Mouse (Mus musculus) liver, adult (tissue): ENCODE measurements around the gene Dpagt1.
A peak's percentile ranks its signal among the peaks of the same experiment; 100 is the strongest.

Source experiments
- GATA4 ChIP-seq: IDR thresholded peaks from 2 replicates; pipeline ENCODE4 v1.6.1; 2014; ENCODE audit warnings: mild to moderate bottlenecking, low read length; ENCODE audit not compliant: insufficient replicate concordance

Gene Dpagt1

GRCm38 (mm10) chr9:44313476-44314256, 12.2 kb upstream of the Dpagt1 start:
- no peak for TF ChIP-seq GATA4

GRCm38 (mm10) chr9:44314257-44314547, 11.6 kb upstream of the Dpagt1 start:
- TF ChIP-seq GATA4: no peak

DNA sequence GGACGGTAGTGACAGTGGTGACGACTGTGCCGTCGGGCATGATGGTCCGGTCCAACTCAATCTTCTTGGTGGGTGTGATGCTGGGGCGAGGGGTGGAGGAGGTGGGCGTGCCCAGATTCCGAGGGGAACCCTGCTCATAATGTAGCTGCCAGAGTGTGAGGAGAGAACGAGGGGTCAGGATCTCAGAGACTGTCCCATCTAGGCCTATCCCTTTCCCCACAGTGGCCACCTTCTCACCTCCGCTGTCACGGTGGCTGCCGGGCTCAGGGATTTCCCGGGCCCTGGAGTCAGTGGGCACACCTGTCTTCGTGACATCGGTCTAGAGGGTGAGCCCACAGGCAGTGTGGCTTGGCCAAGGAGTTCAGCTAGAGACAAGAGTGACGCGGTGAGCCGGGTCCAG, 10.9 kb upstream of the Dpagt1 start:
- no peak for TF ChIP-seq GATA4

DNA sequence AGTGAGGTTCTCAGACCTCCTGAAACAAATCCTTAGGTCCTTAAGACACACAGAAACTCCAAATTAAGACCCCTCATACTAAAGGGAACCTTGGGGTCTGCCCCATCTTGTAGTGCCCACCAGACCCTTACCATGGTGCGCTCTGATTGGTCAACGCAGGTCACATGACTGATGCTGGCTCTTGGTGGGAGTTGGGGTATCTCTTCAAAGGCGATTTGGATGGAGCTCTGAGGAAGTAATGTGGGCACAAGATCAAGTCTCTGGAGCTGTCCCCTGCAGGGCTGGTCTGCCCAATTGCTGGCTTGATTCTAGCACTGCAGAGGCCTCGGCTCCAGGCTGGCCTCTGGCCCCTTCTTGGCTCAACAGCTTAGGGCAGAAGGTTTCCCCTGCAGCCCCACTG, 8.4 kb upstream of the Dpagt1 start:
- no peak for TF ChIP-seq GATA4

- no peak for TF ChIP-seq GATA4
Observed at GRCm38 (mm10) chr9:44318076-44318825, 7.6 kb upstream of the Dpagt1 start.

DNA sequence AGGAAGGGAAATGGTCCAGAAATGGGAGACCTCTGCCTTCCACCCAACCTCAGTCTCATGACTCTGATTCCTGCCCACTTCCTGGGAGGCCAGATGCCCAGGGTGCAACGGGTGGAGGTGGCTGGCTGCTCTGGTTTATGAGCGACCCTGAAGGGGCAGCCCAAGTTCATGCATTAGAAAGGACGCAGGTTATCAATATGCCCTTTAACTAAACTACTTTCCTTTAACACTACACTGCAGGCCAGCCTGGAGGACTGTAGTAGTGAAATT, 7.1 kb upstream of the Dpagt1 start:
- TF ChIP-seq GATA4: no peak

DNA sequence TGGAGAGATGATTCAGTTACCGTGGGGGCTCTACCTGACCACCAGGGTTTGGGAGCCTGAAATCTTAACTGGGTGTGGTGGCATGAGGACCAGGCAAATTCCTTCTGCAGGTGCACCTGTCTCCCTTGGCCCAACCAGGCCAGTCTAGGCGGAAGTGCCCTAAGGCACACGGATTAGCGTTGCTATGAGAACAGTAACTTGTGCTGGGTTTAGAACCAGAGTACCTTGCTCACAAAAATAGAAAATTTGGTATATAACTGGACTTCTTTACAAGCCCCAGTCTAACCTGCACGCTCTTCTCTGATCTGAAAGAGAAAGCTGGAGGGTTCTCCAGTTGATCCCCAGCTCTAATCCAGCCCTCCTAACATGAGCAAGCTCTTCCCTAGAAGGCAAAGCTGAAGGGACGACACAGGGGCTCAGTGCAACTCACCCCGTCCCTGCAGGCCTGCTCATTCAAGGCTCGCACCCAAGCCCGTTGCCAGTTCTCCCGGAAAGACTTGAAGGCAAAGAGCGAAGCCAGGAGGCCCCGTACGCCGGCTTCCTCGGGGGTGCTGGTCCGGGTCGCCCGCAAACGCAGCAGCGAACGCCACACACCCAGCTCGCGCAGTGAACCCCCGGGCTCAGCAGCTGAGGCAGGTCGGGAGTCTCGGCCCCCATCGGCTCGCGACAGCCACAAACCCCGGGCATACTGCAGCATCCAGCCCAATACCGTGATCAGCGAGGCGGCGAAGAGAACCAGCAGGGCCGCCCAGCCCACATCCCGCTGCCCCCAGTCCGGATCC, 6.5 kb upstream of the Dpagt1 start:
- TF ChIP-seq GATA4: no peak

GRCm38 (mm10) chr9:44319887-44320798, 5.7 kb upstream of the Dpagt1 start, which contains the start of gene C2cd2l:
Gene C2cd2l (minus strand): TSS chr9:44320285.
- no peak for TF ChIP-seq GATA4

- TF ChIP-seq GATA4: no peak
Observed at GRCm38 (mm10) chr9:44320799-44321133, 5.1 kb upstream of the Dpagt1 start.

DNA sequence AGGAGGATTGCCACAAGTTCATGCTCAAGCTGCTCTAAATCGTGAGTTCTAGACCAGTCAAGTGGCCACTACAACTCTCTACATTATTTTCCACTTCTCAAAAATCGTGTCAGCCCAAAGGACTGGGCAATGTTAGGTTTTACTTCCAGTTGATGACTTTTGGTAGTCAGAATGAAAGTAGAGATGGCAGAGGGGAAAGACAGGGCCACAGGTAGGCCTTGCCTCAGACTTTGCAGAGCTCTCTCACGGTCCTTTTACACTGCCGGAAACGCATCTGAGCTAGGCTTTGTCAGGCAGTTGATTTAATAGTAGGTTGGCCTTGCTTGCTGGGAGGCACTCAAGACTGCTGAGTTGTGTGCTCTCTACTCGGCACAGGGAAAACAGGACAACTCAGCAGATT, 1.7 kb upstream of the Dpagt1 start:
- no peak for TF ChIP-seq GATA4

DNA sequence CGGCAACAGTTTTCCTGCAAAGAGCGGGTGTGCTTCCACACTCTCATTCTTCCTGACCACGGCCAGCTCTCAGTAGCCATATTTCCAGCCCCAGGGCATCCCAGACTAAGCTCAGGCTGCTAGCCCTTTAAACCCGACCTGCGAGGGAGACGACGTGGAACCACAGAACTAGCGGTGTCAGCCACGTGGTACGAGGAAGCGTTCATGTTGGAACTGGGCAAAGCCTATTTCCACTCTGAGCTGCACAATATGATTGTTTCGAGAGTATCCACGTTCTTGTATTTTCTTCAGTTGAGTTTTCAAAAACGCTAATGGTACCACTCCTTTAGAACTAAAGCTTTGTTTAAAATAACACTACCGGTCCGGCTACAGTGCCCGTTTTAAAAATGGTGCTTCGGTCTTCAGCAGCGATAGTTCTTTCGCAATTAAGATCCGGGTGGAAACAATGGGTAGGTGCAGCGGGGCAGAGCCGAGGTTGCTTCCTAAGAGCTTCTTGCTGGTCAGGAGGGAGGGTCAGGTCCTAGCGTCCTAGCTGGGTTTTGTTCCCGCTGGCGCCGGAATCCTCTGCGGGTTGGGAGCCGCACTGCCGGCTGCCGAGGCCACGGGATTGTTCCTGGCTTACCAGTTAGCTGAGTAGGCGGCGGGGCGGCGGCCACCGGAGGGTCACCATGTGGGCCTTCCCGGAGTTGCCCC, 698 bp downstream of the Dpagt1 start:
- no peak; the same call in 1 of the 2 replicates for TF ChIP-seq GATA4

GRCm38 (mm10) chr9:44327064-44327711, 1.4 kb downstream of the Dpagt1 start:
- TF ChIP-seq GATA4: peak; percentile 61; the same call in 1 of the 2 replicates

GRCm38 (mm10) chr9:44327926-44328325, 2.1 kb downstream of the Dpagt1 start:
- TF ChIP-seq GATA4: no peak

DNA sequence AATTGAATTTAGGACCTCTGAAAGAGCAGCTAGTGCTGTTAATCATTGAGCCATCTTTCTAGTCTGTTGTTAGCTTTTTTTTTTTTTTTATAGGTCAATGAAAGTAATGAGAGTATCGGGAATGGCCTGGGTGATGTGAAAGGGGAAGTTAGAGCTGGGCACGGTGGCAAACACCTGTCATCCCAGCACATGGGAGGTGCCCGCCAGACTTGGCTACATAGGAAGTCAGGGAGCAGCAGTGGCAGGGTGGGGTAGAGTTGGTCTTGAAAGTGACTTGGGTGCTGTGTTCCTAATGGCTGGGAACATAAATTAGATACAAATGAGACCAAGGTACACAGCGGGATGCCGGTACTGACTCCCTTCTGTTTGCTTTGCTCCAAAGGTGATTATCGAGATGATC, 4.9 kb downstream of the Dpagt1 start:
- no peak for TF ChIP-seq GATA4

GRCm38 (mm10) chr9:44332918-44333638, 7.3 kb downstream of the Dpagt1 start:
- no peak for TF ChIP-seq GATA4
